8 mouse cellular contexts compared by ENCODE assay signal in the genomic region with DNA sequence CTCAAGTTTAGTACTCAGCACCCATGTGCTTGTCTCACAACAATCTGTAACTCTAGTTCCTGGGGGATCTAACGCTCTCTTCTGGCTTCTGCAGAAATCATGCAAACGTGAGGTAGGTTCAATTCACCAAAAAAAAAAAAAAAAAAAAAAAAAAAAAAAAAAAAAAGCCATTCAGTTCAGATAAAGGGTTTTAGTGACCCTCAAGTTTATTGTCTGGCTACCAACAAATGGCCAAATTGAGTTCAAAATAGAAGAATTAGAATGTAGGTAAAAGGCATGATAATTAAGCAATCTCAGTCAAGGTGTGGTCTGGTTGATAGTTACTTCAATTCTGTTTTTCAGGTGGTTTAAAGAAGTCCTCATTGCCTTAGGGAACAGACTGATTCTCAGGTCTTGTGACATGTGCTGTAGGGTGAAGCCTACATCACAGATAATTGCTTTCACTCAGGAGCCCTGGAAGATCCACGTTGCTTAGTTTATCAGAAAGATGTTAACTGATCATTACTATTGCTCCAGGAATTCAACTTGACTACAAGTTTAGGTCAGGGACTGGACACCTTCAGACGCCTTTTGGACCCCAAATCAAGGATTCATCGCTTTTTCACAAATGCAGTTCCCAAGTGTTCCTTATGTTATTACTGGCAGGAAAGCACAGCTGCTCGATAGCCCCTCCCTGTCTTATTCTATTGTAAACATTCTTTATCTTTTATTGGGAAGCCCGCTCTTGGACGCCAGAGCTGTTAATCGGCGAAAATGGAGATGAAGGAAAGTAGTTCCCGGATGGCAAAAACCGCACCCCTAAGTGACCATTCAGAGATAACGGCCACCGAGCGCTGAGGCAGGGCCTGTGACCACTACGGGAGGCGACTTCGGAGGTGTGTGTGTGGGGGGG. TPM values are rescaled to one million over a fixed set of nuclear protein-coding genes. Genes with fewer than 3 reads are reported as not detected.
DNase-seq lines count a peak whose midpoint lies in the region; ATAC-seq lines count a peak whose summit lies in the region.

No protein-coding gene starts in this region.

- H3K9me3 ChIP-seq in kidney, embryonic 16.5 days (ENCODE audit: low read length): peaks cover 9% of the 10 kb centered on the region; the same call in 1 of the 2 replicates
- H3K9me3 ChIP-seq in hindbrain, embryonic 12.5 days (replicated peaks): no peaks in the 10 kb centered on the region
- H3K9me3 ChIP-seq in midbrain, embryonic 13.5 days: no peaks in the 10 kb centered on the region

- peak overlapping the region; percentile 98 for H3K4me3 ChIP-seq in kidney, embryonic 16.5 days (ENCODE audit: low read length)
- H3K4me3 ChIP-seq in hindbrain, embryonic 12.5 days: peak overlapping the region; percentile 100
- H3K4me3 ChIP-seq in midbrain, embryonic 13.5 days (replicated peaks): peak overlapping the region; percentile 100

- DNase-seq in kidney, adult 9 months: no peak
- DNase-seq in ZHBTc4 (ENCODE audit: low read depth, low spot score): peak; percentile 18
- no peak for DNase-seq in urinary bladder, postnatal 10 days (ENCODE audit: low spot score)
- no peak for DNase-seq in kidney, postnatal 4 days

- H3K36me3 ChIP-seq in kidney, embryonic 16.5 days (ENCODE audit: insufficient read depth, low read length): peaks cover 14% of the 10 kb centered on the region
- H3K36me3 ChIP-seq in hindbrain, embryonic 12.5 days: peaks cover 5% of the 10 kb centered on the region; the same call in 1 of the 2 replicates
- peaks cover 10% of the 10 kb centered on the region for H3K36me3 ChIP-seq in midbrain, embryonic 13.5 days

- H3K27me3 ChIP-seq in kidney, embryonic 16.5 days (ENCODE audit: insufficient read depth, low read length): no peaks in the 10 kb centered on the region
- H3K27me3 ChIP-seq in hindbrain, embryonic 12.5 days: no peaks in the 10 kb centered on the region
- H3K27me3 ChIP-seq in midbrain, embryonic 13.5 days: no peaks in the 10 kb centered on the region

- H3K27ac ChIP-seq in kidney, embryonic 16.5 days (ENCODE audit: low read length): peak overlapping the region; percentile 77
- H3K27ac ChIP-seq in hindbrain, embryonic 12.5 days: peak overlapping the region; percentile 83
- H3K27ac ChIP-seq in midbrain, embryonic 13.5 days: peak overlapping the region; percentile 90

- WGBS in kidney, embryonic 16.5 days: 24% methylated on average over 18 of the region's 18 CpGs
- 24% methylated on average over 18 of the region's 18 CpGs for WGBS in hindbrain, embryonic 12.5 days
- WGBS in midbrain, embryonic 13.5 days: 24% methylated on average over 18 of the region's 18 CpGs

- peak overlapping the region; percentile 78 for H3K9ac ChIP-seq in kidney, embryonic 16.5 days (replicated peaks; ENCODE audit: low read length)
- H3K9ac ChIP-seq in hindbrain, embryonic 12.5 days: peak overlapping the region; percentile 67
- peak overlapping the region; percentile 73 for H3K9ac ChIP-seq in midbrain, embryonic 13.5 days (replicated peaks)

- ATAC-seq in kidney, embryonic 16.5 days (ENCODE audit: low FRiP score, low TSS enrichment): no peak
- no peak for ATAC-seq in hindbrain, embryonic 12.5 days (ENCODE audit: low FRiP score)
- ATAC-seq in midbrain, embryonic 13.5 days: no peak
- no peak for ATAC-seq in activated CD4-positive, CD25-positive, alpha-beta regulatory T cell, adult 4 months

- peak overlapping the region; percentile 63 for H3K4me2 ChIP-seq in kidney, embryonic 16.5 days (replicated peaks; ENCODE audit: low read depth, low read length)
- H3K4me2 ChIP-seq in hindbrain, embryonic 12.5 days (replicated peaks): peak overlapping the region; percentile 53
- H3K4me2 ChIP-seq in midbrain, embryonic 13.5 days (replicated peaks): peak overlapping the region; percentile 64

- peaks cover 19% of the 10 kb centered on the region for H3K4me1 ChIP-seq in kidney, embryonic 16.5 days (ENCODE audit: insufficient read depth, low read length)
- H3K4me1 ChIP-seq in hindbrain, embryonic 12.5 days: peaks cover 18% of the 10 kb centered on the region
- H3K4me1 ChIP-seq in midbrain, embryonic 13.5 days (replicated peaks): peaks cover 23% of the 10 kb centered on the region

RNA-seq across cellular contexts. Expression of a gene that starts 0.7 kb away (rescaled TPM):
- 152 and 154 TPM in 2 replicates for polyA plus RNA-seq in kidney, embryonic 16.5 days (2015; fragmentation: Nextera tagmentation; extraction: Ambion mirVana)
- polyA plus RNA-seq in hindbrain, embryonic 12.5 days (2016; fragmentation: Nextera tagmentation; extraction: Ambion mirVana): 123 and 127 TPM in 2 replicates
- 138 and 146 TPM in 2 replicates for polyA plus RNA-seq in midbrain, embryonic 13.5 days (2015; fragmentation: Nextera tagmentation; extraction: Ambion mirVana)
- 10 to 100 TPM; 68.7 to 87.8 TPM for polyA plus RNA-seq in activated CD4-positive, CD25-positive, alpha-beta regulatory T cell, adult 4 months (2017; shearing (Covaris generic))

RNA-seq across cellular contexts. Expression of a gene that starts 43.7 kb away (rescaled TPM):
- 9.2 and 9.5 TPM in 2 replicates for polyA plus RNA-seq in kidney, embryonic 16.5 days (2015; fragmentation: Nextera tagmentation; extraction: Ambion mirVana)
- polyA plus RNA-seq in hindbrain, embryonic 12.5 days (2016; fragmentation: Nextera tagmentation; extraction: Ambion mirVana): 10.3 and 10.4 TPM in 2 replicates
- 9.4 and 9.9 TPM in 2 replicates for polyA plus RNA-seq in midbrain, embryonic 13.5 days (2015; fragmentation: Nextera tagmentation; extraction: Ambion mirVana)
- polyA plus RNA-seq in activated CD4-positive, CD25-positive, alpha-beta regulatory T cell, adult 4 months (2017; shearing (Covaris generic)): 10 to 100 TPM; 15.5 to 20.3 TPM

RNA-seq across cellular contexts. Expression of a gene that starts 59.8 kb away (rescaled TPM):
- 312 and 350 TPM in 2 replicates for polyA plus RNA-seq in kidney, embryonic 16.5 days (2015; fragmentation: Nextera tagmentation; extraction: Ambion mirVana)
- polyA plus RNA-seq in hindbrain, embryonic 12.5 days (2016; fragmentation: Nextera tagmentation; extraction: Ambion mirVana): 508 and 530 TPM in 2 replicates
- polyA plus RNA-seq in midbrain, embryonic 13.5 days (2015; fragmentation: Nextera tagmentation; extraction: Ambion mirVana): 527 and 571 TPM in 2 replicates
- 10 to 100 TPM; 21.3 to 27.1 TPM for polyA plus RNA-seq in activated CD4-positive, CD25-positive, alpha-beta regulatory T cell, adult 4 months (2017; shearing (Covaris generic))

Comparison
In these comparisons a context has a peak if more than half of its experiments do, and no peak if none do; other contexts are left out.
1. RNA of a gene that starts 59.8 kb away (polyA plus RNA-seq): 527 to 571 TPM in midbrain, embryonic 13.5 days, 508 to 530 TPM in hindbrain, embryonic 12.5 days and 312 to 350 TPM in kidney, embryonic 16.5 days; 21.3 to 27.1 TPM in activated CD4-positive, CD25-positive, alpha-beta regulatory T cell, adult 4 months; every median in the first group is over 10 times any median in the second.
2. Peak in every context shown above with its lines, with median percentiles within 50 percentile points of each other: H3K27ac ChIP-seq, H3K4me2 ChIP-seq, H3K4me3 ChIP-seq and H3K9ac ChIP-seq.